Mouse (Mus musculus) megakaryocyte-erythroid progenitor cell, adult 5-6 weeks (primary cell): ENCODE data around the gene Kmt5a. TPM values are rescaled to one million over a fixed set of nuclear protein-coding genes. Genes with fewer than 3 reads are reported as not detected.

Experiments
- ATAC-seq: replicated peaks from 2 replicates; pipeline ENCODE4 v1.8.0; 2016; ENCODE audit warnings: mild to moderate bottlenecking, inconsistent platforms; ENCODE audit not compliant: severe bottlenecking, poor library complexity, low FRiP score, low TSS enrichment
- total RNA-seq, 2 experiments: library from RNA; stranded (forward) in 1 of 2; stranded (reverse) in 1 of 2; fragments of 200-1000, 215-1000 nt in 1 of 2; fragments of >200 nt in 1 of 2; fragmentation: Nextera tagmentation in 1 of 2; gene quantifications; 2 replicates each; pipeline ENCODE4 v1.2.3; 2014 to 2017

Kmt5a gene
- 177 and 250 TPM in 2 replicates for total RNA-seq (2014; fragmentation: Nextera tagmentation)
- 187 and 201 TPM in 2 replicates for total RNA-seq (2017)

DNA sequence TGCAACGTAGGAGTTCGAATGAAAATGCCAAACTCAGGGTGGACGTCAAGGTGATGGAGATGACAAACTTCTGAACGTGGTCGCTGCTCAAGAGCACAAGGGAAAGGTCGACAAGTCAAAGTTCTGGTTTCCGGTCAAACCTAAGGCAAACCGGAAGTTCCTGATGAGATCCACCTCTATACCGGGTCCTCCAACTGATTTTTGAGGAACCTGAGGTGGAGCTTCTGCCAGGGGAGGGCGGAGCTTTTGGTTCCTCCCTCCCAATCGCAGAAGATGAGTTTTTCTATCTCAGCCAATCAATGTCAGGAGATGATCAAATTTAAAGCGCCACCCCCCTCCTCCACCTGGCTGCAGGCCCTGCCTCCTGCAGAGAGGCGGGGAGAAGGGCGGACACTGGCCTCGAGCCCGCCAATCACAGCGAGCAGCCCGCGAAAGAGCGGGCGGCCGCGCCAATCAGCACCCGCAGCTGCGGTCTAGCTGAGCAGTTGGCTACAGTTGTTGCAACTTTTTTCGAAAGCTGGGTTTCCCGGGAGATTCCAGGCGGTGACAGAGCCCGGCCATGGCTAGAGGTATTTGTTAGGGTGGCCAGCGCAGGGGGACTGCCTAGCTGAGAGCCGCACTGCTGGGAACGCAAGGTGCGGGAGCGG is at the start of gene Kmt5a:
Kmt5a (plus strand) TSS at position 484 of the 647 bp plus-strand sequence.
- ATAC-seq, result peak; percentile 93

DNA sequence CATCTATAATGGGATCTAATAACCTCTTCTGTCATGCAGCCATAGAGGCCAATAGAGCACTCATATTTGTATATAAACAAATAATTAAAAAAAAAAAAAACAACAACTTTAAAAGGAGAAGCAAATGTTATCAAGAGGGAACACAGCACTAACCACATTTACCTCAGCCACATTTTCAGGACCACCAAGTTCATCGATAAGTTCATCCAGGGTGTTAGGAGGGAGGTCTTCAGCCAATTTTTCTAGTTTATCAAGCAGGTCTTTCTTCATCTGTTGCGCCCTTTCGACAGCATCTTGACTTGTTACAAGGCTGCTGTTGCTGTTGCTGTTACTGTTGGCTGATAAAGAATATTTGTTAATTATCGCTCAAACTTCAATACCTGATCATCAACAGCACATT is 47.3 kb upstream of the Kmt5a start:
- no peak for ATAC-seq

DNA sequence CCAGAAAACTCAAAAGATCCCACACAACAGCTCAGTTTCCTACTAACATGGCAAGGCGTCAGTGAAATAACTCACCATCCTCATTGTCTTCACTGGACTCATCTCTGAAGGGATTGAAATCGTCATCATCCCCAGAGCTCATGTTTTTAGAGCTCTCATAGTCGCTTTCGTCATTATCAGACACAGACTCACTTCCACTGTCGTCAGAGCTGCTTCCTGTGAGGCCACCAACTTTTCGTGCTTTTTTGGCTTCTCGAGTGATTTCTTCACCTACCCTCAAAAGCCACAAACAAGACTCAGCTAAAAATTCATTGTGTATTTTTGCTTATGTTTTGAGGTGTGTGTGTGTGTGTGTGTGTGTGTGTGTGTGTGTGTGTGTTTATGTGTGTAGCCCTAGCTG is 46.0 kb upstream of the Kmt5a start:
- no peak for ATAC-seq

DNA sequence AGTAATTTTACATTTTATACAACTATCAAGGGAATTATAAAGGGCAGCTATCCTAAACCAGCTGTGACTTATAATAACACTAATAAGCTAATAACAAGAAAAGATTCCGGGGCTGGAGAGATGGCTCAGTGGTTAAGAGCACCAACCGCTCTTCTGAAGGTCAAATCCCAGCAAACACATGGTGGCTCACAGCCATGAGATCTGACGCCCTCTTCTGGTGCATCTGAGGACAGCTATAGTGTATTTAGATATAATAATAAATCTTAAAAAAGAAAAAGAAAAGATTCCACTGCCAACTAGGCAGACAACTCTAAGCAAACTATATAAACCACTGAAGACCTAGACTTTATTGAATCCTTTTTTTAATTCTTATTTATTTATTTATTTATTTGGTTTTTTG is 28.9 kb upstream of the Kmt5a start:
- ATAC-seq, result no peak

DNA sequence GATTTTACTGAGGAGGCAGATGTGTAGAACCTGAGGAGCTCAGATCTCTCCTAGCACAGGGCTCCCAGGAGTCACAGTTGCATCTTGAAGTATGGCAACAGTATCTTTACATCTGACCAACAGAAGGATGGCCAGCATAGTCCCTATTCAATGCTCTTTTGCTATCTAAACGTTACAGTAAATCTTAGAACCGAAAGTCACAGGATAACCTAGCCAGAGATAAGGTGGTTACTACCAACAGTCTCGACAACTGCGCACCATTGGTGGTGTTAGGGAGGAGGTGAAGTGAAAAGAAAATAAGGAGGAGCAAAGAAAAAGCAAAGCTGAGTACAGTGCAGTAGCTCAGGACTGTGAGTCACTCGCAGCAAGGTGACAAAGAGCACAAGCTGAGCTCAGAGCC is 27.6 kb upstream of the Kmt5a start:
- peak; percentile 72 for ATAC-seq

DNA sequence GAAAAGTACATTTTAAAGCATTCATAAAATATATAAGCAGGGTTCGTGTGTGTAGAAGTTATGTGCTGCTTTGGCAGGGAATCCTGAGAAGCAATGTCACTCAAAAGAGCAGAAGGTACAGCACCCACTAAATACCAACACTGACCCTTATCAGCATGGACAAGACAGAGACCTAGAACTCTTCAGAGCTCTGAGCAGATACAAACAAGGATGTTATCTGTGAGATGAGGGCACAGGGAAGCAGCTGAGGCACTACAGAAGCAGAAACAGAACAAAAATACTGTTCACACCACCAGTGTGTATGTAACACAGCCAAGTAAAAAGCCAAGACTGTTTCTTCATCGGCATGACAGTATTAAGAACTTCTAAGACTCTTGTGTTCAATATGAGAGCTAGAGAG is 20.8 kb upstream of the Kmt5a start:
- ATAC-seq, result peak; percentile 93

DNA sequence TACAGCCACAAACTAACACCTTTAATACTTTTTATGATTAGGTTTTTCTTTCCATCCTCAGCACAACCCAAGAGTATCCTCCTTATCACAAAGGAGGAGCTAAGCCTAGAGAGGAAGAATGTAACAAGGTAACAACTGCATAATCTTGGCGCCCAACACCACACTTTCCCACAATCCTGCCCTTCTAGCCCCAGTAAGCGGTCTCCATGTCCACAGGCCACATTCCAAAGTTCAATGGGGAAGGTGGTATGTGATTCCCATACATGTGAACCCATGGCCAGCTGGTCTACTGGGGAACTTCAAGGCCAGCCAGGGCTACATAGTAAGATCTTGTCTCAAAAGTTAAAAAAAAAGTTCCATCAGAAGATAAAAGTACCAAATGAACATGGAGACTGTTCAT is 17.9 kb upstream of the Kmt5a start:
- no peak for ATAC-seq

DNA sequence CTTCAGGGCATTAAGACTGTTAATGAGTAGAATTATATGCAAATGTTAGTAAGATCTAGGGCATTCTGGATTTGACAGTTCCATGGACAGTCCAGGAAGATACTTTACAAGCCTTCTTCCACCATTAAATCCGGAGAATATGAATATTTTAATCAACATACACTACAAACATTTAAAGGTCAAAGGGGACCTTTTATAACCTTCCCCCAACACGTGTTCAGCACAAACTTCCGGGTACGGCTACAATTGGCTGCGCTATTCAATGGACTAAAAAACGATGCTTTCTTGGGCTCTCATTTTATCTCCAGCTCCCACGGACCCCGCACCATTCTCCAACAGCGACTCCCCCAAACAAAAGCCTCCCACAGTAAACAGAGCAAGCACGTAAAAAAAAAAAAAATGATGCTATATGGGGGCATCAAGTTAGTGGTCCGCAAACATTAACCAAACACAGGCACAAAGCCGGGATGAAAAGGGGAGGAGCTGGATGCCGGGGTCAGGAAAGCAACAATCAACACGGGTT is 15.5 kb upstream of the Kmt5a start:
- peak; percentile 43 for ATAC-seq

DNA sequence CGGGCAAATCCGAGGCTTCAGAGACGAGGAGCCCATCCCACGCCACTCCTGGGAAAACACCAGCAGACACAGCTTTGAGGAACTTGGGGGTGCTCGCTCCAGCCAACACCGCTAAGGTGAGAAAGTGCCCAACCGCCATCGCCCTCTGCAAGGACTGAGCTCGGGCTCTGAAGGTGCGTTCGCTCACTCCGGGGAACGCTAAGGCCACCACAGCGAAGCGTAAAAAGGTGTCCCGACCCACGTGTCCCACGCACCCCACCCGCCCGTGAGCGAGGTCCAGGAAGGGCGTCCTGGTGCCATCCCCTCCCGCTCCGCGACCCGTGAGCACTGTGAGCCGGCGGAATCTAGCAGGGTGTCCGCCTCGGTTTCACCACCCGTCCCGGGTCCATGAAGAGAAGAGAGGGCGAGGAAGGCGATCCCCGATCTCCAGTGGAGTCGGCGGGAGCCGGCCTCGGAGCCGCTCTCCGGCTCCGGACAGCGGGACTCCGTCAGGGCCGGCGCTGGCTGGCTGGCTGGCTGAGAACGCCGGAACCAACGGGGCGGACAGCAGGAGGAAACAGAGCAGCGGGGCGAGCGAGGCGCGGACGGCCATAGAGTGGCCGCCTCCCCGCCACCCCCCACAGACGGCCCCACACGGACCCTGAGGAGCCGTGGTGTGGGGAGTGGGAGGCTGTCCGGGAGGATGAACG is 14.9 kb upstream of the Kmt5a start:
- peak; percentile 19; the same call in 1 of the 2 replicates for ATAC-seq

DNA sequence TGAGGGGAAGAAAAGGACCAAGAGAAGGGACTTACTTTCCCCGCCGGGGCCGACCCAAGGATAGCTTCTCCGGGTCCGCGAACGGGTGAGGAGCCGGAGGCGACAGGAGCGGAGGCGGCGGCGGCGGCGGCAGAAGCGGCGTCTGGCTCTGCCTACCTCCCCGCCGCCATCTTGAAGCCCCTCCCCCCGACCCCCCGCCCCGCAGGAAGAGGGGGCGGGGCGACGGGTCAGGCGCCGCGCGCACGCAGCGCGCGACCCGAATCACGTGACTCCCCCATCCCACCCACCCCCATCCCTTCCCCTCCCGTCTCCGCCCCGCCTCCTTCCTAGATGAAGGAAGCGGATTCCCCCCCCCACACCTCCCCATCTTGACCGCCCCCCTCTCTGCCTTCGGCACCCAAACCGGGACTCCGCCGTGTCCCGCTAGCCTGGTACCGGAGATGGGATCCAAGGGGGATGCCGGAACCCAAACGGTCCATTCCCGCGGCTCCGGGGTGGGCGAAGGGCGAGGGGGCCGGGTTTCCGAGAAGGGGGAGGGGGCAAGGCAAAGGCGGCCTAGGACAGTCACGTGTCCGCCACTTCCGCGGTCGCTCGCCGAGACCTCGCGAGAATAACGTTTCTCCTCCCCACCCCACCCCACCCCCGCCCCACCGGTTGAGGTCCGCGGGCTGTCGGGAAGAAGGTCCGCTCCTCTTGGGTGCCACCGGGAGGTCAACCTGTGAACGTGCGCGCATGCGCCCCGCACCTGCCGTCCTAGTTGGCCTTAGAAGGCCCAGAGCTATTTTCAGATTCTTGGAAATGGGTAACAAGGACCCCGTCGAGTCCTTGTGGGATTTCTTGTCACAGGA is 14.1 kb upstream of the Kmt5a start, which contains the start of gene Sbno1:
Sbno1 (minus strand) TSS at position 590 of the 848 bp plus-strand sequence.
- peak; percentile 88 for ATAC-seq

DNA sequence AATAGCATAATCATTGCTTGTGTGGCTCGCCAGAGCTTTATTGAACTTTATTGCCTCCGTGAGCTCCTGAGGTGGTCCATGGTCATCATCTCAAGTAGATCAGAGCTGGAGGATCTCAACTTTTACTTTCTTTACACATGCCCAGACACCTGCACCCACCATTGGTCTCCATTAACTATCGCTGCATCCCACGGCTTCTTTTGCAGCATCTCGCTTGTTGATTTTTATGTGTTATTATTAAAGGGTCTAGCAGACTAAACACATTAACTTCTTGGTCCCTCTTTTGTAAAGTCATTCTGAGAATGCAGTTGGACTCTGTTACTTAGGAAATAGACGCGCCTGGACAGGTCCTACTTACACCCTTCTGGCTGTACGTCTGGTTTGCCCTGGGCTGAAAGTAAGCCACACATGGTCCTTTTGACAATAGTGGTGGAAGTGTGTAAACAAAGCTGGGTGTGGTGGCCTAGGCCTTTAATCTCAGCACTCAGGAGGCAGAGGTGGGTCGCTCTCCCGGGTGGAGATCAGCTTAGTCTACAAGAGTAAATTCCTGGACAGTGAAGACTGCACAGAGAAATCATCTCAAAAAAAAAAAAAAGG is 13.2 kb upstream of the Kmt5a start:
- ATAC-seq, result no peak

DNA sequence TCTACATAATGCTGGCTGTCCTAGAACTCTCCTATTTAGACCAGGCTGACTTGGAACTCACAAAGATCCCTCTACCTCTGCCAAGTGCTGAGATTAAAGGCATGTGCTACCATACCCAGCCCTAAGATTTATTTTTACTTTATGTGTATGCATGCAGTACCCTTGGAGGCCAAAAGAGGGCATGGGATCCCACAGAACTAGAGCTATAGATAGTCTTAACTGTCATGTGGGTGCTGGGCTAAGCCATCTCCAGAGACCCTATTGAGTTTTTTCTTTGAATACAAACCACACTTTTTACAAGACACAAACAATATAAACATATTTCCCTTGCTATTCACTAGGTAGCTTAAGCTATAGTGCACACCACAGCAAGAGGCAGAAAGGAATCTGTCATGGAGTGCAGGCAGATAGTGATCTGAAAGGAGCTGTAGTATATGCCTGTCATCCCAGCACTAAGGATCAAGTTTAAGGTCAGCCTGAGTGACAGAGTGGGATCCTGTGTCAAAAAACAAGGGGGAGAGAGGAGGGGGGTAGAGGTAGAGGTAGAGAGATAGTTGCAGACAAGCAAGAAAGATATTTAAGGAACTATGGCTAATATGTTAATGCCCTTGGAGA is 7.2 kb upstream of the Kmt5a start:
- ATAC-seq, result peak; percentile 89

DNA sequence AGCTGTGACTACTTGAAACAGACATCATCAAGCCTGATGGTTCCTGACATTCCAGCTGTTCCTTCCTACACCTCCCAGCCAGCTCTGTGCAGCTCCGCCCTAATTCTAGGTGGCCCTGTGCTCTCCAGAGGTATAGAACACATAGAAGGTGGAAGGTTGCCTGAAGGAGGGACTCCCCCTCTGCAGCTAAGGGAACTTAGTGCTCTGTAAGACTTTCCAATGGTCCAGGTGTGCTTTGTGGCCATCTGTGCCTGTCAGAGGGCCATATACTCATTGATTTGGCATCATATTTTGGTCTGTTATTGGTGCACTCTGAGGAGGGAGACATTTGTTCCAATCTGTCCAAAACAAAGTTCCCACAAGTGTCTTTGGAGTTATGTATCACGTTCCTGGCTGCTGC is 6.7 kb upstream of the Kmt5a start:
- no peak for ATAC-seq

DNA sequence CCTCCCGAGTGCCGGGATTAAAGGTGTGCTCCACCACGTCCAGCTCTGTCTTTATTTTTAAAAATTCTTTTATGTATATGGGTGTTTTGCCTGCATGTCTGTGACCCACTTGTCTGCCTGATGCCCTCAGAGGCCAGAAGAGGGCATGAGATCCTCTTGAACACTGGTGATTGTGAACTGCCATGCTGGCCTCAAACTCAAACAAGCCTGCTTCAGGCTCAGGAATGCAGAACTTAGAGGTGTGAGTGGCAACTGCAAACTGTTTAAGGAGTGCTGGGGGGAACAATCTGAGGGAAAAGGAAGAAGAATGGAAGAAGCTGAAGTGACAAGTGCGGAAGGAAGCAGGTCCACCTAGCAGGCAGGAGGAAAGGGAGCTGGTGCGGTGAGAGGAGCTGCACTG is 1.5 kb upstream of the Kmt5a start:
- ATAC-seq, result peak; percentile 43; the same call in 1 of the 2 replicates

DNA sequence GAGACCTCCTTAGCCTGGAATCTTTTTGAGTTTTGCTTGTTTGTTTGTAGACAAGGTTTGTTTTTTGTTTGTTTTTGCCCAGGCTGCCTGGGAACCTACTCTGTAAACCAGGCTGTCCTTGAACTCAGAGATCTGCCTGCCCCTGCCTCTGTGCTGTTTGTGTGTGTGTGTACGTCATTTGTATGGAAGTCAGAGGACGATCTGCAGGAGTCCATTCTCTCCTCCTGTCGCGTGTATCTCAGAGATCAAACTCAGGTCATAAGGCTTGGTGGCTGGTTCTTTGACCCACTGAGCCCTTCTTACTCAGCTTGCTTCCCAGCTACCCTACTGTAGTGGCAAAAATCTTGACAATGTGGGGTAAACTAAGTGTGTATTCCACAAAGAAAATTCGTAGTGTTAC is 984 bp upstream of the Kmt5a start:
- ATAC-seq, result no peak

DNA sequence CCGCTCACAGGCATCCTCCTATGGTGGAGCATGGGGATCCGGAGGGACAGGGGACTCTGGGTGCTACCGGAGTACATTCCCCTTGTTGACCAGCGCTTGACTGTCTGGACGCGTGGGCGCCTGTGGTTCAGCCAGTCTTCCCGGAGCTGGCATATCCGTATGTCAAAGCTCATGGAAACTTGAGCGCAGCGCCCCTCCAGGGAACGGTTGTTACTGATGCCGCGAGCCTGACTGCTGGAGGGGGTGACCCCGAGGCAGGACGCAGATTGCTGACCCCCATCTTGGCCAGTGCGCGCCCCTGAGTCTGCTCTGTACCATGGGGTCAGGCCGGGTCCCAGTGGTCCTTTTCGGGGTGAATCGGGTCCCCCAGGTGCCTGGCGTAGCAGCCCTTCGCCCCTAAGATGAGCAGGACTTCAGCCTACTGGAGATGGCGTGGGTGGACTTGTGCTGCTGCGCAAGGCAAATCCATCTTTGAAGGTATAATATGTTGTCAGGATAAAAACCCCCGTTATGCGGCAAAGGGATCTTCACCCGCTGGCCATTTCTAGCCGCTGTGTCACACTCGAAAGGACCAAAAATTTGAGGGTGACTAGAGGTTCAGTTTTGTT is 468 bp downstream of the Kmt5a start:
- peak; percentile 48 for ATAC-seq

DNA sequence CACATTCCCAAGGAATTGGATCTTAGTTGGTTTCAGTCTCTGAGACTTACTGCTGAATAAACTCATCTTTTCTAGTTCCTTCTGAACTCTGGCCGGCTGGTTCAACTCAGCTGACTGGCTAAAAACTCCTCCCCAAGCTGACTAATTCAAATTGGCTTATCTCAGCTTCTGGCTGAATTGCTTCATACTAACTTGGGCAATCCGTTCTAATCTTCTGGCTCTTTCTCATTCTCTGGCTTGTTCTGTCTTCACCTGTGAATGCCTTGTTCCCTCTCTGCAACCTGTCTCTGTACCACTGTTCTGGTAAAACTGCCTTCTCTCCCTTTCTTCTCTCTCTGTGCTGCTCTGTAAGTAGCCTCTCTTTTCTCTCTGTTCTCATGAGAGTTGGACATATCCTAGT is 2.9 kb downstream of the Kmt5a start:
- no peak for ATAC-seq

DNA sequence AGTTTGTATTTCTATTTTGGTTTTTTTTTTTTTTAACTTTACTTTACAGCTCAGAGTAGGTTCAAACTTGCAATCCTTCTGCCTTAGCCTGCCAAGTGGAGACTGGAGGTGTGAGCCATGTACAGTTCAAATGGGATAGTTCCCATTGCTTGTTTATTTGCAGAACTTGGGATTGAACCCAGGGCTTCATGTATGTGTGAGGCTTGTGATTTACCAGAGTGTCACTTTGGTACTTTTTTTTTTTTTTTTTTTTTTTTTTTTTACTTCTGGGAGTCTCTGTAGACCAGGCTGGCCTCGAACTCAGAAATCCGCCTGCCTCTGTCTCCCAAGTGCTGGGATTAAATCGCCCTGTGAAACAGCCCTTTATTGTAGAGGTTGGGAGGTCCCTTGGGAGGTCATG is 4.5 kb downstream of the Kmt5a start:
- ATAC-seq, result no peak
